Mouse (Mus musculus): ENCODE measurements around the gene Mdm2. TPM values are rescaled to one million over a fixed set of nuclear protein-coding genes. Genes with fewer than 3 reads are reported as not detected.

Gene Mdm2
- polyA plus RNA-seq, 1 experiment from 2014 or later, result 39.0 TPM

DNA sequence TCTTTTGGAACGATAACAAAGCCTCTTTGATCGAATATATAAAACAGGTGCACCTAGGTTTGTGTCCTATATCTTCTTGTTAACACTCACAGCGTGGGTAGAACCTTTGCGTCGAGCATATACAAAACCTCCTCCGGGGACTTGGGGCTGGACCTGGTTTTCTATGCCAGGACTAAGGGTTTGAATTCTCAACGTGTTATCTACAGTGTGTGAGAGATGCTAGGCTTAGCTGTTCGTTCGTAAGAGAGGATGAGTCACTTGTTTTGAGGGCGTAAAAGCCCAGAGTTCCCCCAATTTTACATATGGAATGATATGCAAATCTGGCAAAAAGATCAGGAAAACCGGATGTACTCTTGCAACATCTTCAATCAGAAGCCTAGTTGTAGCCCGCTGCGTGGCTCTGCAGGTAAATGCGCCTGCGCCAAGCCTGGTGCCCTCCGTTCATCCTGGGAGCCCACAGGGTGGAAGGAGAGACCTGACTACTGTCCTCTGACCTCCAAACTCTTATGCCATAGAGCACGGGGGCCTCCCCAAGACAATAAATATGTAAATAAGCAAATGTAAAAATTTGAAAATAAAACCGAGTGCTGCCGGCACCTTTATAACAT, 34.4 kb downstream of the Mdm2 start:
- Histone ChIP-seq H3K36me3 (no peaks in the 10 kb centered on the region), H3K27ac (no peak overlapping the region), H3K4me3 (peak overlapping the region; percentile 40), H3K4me2 (peak overlapping the region; percentile 71), H3K4me1 (replicated peaks) (peaks cover 15% of the 10 kb centered on the region), H3K27me3 (no peaks in the 10 kb centered on the region), H3K9ac (no peak overlapping the region), H3K9me3 (replicated peaks) (no peaks in the 10 kb centered on the region)
- no peak for ATAC-seq (replicated peaks; ENCODE audit: insufficient number of reproducible peaks, insufficient read depth, low FRiP score, low read depth)
- WGBS, result 24% methylated on average over 19 of the region's 19 CpGs

DNA sequence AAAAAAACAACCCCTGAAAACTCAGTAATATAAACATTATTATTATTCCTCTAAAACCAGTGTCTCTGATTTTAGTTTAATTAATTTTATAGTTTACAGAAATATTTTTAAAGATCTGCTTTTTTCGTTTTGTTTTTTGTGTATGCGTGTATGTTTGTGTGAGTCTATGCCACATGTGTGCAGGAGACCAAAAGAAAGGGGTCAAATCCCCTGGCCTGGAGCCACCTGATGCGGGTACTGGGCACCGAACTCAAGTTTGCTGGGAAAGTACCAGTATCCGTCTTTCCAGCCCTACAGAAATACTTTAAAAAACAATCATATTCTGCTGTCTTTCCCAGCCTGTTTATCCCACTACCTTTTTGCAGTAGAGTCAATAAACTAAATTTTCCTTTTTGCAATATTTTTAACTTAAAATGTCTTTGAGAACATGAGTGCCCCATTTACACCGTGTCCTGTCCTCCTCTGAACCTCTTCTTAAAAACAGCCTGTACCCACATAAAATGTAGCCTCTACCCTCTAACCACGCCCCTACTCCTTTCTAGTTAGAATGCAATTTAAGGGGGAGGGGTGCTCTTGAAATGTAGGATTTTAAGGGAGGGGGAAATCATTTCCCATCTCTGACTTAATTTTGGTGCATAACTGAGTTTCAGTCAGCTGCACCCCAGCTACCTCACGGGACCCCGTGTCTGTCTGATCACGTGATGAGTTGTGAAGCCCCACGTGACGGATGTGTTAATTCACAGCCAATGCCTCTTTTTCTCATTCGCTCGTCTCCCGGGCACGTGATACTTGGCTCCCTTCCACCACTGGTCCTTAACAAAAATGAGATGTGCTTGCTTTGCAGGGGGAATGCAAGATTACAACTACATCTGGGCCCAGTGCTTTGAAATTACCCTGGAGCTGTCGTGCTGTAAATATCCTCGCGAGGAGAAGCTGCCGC, 35.2 kb downstream of the Mdm2 start:
- Histone ChIP-seq H3K9me3 (replicated peaks) (no peaks in the 10 kb centered on the region), H3K9ac (no peak overlapping the region), H3K4me3 (peak overlapping the region; percentile 40), H3K27me3 (no peaks in the 10 kb centered on the region), H3K4me1 (replicated peaks) (peaks cover 15% of the 10 kb centered on the region), H3K36me3 (no peaks in the 10 kb centered on the region), H3K4me2 (peak overlapping the region; percentile 71), H3K27ac (no peak overlapping the region)
- WGBS, result 34% methylated on average over 20 of the region's 20 CpGs
- peak; percentile 48; the same call in 1 of the 2 replicates for ATAC-seq (replicated peaks; ENCODE audit: insufficient number of reproducible peaks, insufficient read depth, low FRiP score, low read depth)

- WGBS, result 78% methylated on average over 3 of the region's 3 CpGs
- Histone ChIP-seq H3K4me2 (no peak overlapping the region), H3K9me3 (replicated peaks) (no peaks in the 10 kb centered on the region), H3K27ac (no peak overlapping the region), H3K4me1 (replicated peaks) (peaks cover 15% of the 10 kb centered on the region), H3K4me3 (no peak overlapping the region), H3K36me3 (no peaks in the 10 kb centered on the region), H3K9ac (no peak overlapping the region), H3K27me3 (no peaks in the 10 kb centered on the region)
- no peak for ATAC-seq (replicated peaks; ENCODE audit: insufficient number of reproducible peaks, insufficient read depth, low FRiP score, low read depth)
Measured at GRCm38 (mm10) chr10:117674359-117675019, 36.1 kb downstream of the Mdm2 start.

- ATAC-seq (replicated peaks; ENCODE audit: insufficient number of reproducible peaks, insufficient read depth, low FRiP score, low read depth), result no peak
- 83% methylated on average over 1 of the region's 1 CpGs for WGBS
Measured at GRCm38 (mm10) chr10:117673913-117674312, 36.6 kb downstream of the Mdm2 start.

DNA sequence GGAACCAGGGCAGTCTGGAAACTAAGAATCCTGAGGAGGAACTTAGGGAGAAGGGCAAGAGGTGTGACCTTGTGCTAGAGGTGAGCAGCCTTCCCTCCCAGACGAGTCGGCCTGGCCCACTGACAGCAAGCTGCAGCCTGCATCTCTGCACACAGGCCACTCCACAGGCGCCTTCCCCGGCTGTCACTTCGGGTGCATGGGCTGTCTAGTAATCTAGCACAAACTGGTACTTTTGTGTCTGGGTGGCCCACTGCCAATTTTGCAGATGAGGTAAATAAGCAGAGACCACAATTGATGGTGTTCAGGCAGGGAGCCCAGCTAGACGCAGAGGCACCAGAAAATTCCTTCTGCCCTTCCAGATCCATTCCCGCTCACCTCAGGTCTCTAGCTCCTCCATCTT, 37.9 kb downstream of the Mdm2 start:
- H3K27me3 ChIP-seq, result no peaks in the 10 kb centered on the region
- no peaks in the 10 kb centered on the region for H3K9me3 ChIP-seq (replicated peaks)
- H3K4me1 ChIP-seq (replicated peaks), result peaks cover 15% of the 10 kb centered on the region
- H3K27ac ChIP-seq, result no peak overlapping the region
- no peaks in the 10 kb centered on the region for H3K36me3 ChIP-seq
- WGBS, result 42% methylated on average over 7 of the region's 7 CpGs
- ATAC-seq (replicated peaks; ENCODE audit: insufficient number of reproducible peaks, insufficient read depth, low FRiP score, low read depth), result no peak
- H3K9ac ChIP-seq, result no peak overlapping the region
- no peak overlapping the region for H3K4me2 ChIP-seq
- no peak overlapping the region for H3K4me3 ChIP-seq

More at GRCm38 (mm10) chr10:117673913-117674312, 36.6 kb downstream of the Mdm2 start:
- Histone ChIP-seq H3K4me1 (replicated peaks) (peaks cover 15% of the 10 kb centered on the region), H3K4me2 (no peak overlapping the region), H3K36me3 (no peaks in the 10 kb centered on the region), H3K9me3 (replicated peaks) (no peaks in the 10 kb centered on the region), H3K9ac (no peak overlapping the region), H3K4me3 (no peak overlapping the region), H3K27me3 (no peaks in the 10 kb centered on the region), H3K27ac (no peak overlapping the region)

DNA sequence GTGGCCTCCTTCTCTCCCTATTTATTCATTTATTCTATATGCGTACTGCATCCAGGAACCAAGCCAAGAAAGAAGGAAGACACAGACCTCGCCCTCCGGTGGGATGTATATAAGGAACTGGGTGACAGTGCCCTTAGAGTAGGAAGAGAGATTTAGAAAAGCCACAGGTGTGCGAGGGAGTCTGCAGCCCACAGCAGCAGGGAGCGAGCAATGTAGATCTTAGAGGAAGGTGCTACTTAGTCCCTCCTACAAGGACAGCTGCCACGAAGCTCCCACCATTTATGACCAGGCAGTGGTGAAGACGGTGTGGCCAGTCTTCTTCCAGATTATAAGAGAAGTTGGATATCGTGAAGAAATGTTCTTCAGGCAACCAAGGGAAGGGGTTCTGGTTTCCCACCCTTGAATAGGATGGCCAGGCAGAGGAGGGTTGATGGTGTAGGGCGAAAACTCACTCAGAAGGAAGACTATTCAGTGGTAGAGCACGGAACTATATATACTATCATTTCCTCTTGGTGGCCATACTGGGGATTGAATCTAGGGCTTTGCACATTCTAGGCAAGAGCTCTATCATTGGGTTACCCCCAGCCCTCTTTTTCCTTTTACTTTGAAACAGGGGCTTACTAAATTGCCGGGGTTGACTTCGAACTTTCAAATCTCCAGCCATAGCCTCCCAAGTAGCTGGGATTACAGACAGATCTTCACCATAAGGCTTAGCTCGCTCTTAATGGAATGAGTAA, 38.5 kb downstream of the Mdm2 start:
- H3K4me3 ChIP-seq, result no peak overlapping the region
- WGBS, result 85% methylated on average over 13 of the region's 13 CpGs
- ATAC-seq (replicated peaks; ENCODE audit: insufficient number of reproducible peaks, insufficient read depth, low FRiP score, low read depth), result no peak
- H3K4me1 ChIP-seq (replicated peaks), result peaks cover 15% of the 10 kb centered on the region
- H3K36me3 ChIP-seq, result no peaks in the 10 kb centered on the region
- no peak overlapping the region for H3K9ac ChIP-seq
- H3K27me3 ChIP-seq, result no peaks in the 10 kb centered on the region
- no peak overlapping the region for H3K4me2 ChIP-seq
- H3K27ac ChIP-seq, result no peak overlapping the region
- no peaks in the 10 kb centered on the region for H3K9me3 ChIP-seq (replicated peaks)

DNA sequence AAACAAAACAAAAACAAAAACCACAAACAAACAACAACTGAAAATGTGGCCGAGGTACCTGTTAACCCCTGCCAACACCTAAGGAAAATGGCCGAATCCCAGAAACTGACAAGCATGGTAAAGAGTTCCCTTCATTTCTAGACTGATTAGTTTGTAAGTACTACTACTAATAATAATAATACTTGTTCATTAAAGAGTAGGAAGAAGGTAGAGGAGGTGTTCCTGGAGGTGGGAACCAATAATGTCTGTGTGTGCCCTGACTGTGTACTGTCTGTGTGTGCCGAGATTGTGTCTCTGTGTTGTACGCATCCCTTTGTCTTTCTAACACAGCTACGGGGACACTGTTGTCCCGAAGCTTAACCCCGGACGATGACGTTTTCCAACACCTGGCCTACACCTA, 39.3 kb downstream of the Mdm2 start:
- Histone ChIP-seq H3K9me3 (replicated peaks) (no peaks in the 10 kb centered on the region), H3K4me3 (no peak overlapping the region), H3K27ac (no peak overlapping the region), H3K27me3 (no peaks in the 10 kb centered on the region), H3K36me3 (no peaks in the 10 kb centered on the region), H3K4me2 (no peak overlapping the region), H3K9ac (no peak overlapping the region), H3K4me1 (replicated peaks) (peaks cover 9% of the 10 kb centered on the region)
- no peak for ATAC-seq (replicated peaks; ENCODE audit: insufficient number of reproducible peaks, insufficient read depth, low FRiP score, low read depth)
- WGBS, result 85% methylated on average over 9 of the region's 9 CpGs

DNA sequence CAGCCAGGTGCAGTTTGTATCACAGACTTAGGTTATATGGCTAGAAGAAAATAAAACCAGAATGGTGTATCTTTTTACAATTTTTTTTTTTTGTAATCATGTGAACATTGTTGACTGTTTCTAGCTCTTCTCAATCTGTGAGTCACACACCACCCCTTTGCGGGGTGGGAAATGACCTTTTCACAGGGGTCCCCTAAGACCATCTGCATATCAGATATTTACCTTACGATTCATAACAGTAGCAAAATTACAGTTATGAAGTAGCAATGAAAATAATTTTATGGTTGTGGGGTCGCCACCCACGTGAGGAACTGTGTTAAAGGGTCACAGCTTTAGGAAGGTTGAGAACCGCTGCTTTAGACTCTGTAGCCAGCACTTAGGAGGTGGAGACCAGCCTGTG, 39.8 kb downstream of the Mdm2 start:
- no peak overlapping the region for H3K27ac ChIP-seq
- no peak overlapping the region for H3K4me2 ChIP-seq
- H3K4me3 ChIP-seq, result no peak overlapping the region
- no peak for ATAC-seq (replicated peaks; ENCODE audit: insufficient number of reproducible peaks, insufficient read depth, low FRiP score, low read depth)
- H3K9me3 ChIP-seq (replicated peaks), result no peaks in the 10 kb centered on the region
- no peak overlapping the region for H3K9ac ChIP-seq
- H3K4me1 ChIP-seq (replicated peaks), result peaks cover 4% of the 10 kb centered on the region; the same call in 1 of the 2 replicates
- no peaks in the 10 kb centered on the region for H3K36me3 ChIP-seq
- 81% methylated on average over 5 of the region's 5 CpGs for WGBS
- H3K27me3 ChIP-seq, result no peaks in the 10 kb centered on the region

GRCm38 (mm10) chr10:117670092-117670491, 40.5 kb downstream of the Mdm2 start:
- H3K36me3 ChIP-seq, result no peaks in the 10 kb centered on the region
- WGBS, result 86% methylated on average over 3 of the region's 3 CpGs
- ATAC-seq (replicated peaks; ENCODE audit: insufficient number of reproducible peaks, insufficient read depth, low FRiP score, low read depth), result no peak
- H3K9me3 ChIP-seq (replicated peaks), result no peaks in the 10 kb centered on the region
- no peaks in the 10 kb centered on the region for H3K4me1 ChIP-seq (replicated peaks)
- no peak overlapping the region for H3K4me2 ChIP-seq
- no peaks in the 10 kb centered on the region for H3K27me3 ChIP-seq
- H3K27ac ChIP-seq, result no peak overlapping the region
- no peak overlapping the region for H3K4me3 ChIP-seq
- no peak overlapping the region for H3K9ac ChIP-seq

DNA sequence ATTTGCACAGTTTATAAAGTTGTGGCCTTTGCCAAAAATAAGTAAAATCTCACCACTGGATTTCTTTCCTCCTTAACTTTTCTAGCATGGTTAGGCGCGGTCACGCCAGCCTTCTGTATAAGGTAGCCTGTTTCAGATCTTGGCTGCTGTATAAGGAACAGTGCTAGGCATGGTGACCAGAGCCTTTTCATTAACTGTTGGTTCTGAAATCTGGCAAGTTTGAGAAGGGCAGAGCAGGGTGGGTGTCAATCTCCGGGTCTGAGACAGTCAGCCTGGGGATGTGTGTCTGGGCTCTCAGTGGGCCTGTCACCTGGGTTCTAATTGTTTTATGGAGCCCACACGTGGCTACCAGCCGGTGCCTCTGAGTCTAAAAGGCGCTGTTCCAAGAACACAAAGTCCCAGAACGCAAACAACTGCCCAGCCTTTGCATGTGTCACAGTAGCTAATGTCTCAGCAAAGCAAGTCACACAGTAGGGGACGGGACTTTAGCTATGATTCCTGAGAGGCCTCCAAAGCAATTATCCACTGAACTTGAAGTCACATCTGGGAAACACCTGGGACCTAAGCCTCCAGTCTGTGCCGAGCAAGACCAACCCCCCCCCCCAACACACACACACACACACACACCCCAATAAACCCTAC, 41.0 kb downstream of the Mdm2 start:
- Histone ChIP-seq H3K9me3 (replicated peaks) (no peaks in the 10 kb centered on the region), H3K27ac (no peak overlapping the region), H3K4me3 (no peak overlapping the region), H3K27me3 (no peaks in the 10 kb centered on the region), H3K36me3 (no peaks in the 10 kb centered on the region), H3K4me2 (no peak overlapping the region), H3K4me1 (replicated peaks) (no peaks in the 10 kb centered on the region), H3K9ac (no peak overlapping the region)
- 62% methylated on average over 10 of the region's 10 CpGs for whole genome bisulfite sequencing
- ATAC-seq (replicated peaks; ENCODE audit: insufficient number of reproducible peaks, insufficient read depth, low FRiP score, low read depth), result no peak

All from heart, embryonic 15.5 days (tissue).